Comparison of ENCODE assay signal across 8 mouse cellular contexts in the genomic region with DNA sequence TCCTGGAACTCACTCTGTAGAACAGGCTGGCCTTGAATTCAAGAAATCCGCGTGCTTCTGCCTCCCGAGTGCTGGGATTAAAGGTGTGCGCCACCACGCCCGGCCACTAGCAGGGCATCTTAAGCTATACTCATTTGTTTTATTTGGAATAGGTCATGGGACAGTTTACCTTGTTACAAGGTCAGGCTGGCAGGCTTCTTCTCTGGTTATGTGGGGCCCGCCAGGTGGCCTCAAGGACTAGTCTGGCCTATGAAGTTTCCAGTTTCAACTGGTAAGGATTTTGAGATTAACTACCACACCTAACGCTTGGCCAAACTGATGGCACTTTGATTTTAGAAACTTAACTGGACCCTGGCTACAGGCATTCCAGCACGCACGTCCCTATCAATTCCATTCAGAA. TPM values are rescaled to one million over a fixed set of nuclear protein-coding genes. Genes with fewer than 3 reads are reported as not detected.
DNase-seq lines count a peak whose midpoint lies in the region; ATAC-seq and TF ChIP-seq lines count a peak whose summit lies in the region.

No protein-coding gene starts in this region.

- ATAC-seq in hindbrain, embryonic 11.5 days (ENCODE audit: low FRiP score) = no peak
- peak; percentile 9 for ATAC-seq in megakaryocyte, adult 5-6 weeks (ENCODE audit: poor library complexity, severe bottlenecking)

- H3K9me3 ChIP-seq in hindbrain, embryonic 11.5 days (ENCODE audit: control insufficient read depth, low read length) = no peaks in the 10 kb centered on the region

- DNase-seq in kidney, adult 2 months = no peak
- DNase-seq in kidney, postnatal 14 days = no peak
- peak; percentile 76 for DNase-seq in R1 (ENCODE audit: low read depth, low spot score)
- DNase-seq in hindbrain, embryonic 11.5 days (ENCODE audit: low spot score) = no peak
- DNase-seq in adrenal gland, postnatal 25 days = no peak
- no peak for DNase-seq in layer of hippocampus, adult 11-12 months (ENCODE audit: low spot score)
- DNase-seq in left cerebral cortex, postnatal 14 days (ENCODE audit: low spot score in 2 of 2) = no peak

- H3K27ac ChIP-seq in kidney, adult 2 months (ENCODE audit: insufficient read depth, low read depth, low read length) = peak overlapping the region; percentile 99
- peak overlapping the region; percentile 68 for H3K27ac ChIP-seq in hindbrain, embryonic 11.5 days (ENCODE audit: low read depth, low read length)

- no peaks in the 10 kb centered on the region for H3K27me3 ChIP-seq in kidney, adult 2 months (replicated peaks; ENCODE audit: control insufficient read depth, insufficient read depth, low read length)
- no peaks in the 10 kb centered on the region for H3K27me3 ChIP-seq in hindbrain, embryonic 11.5 days (ENCODE audit: control insufficient read depth, insufficient read depth, low read length)

- no peak for TF ChIP-seq CTCF in kidney, adult 2 months (conservative IDR thresholded peaks at IDR 0.05; ENCODE audit: insufficient read depth, insufficient read length, low read depth, low read length)

- H3K36me3 ChIP-seq in kidney, adult 2 months (ENCODE audit: control insufficient read depth, insufficient read depth, low read length) = no peaks in the 10 kb centered on the region
- no peaks in the 10 kb centered on the region for H3K36me3 ChIP-seq in hindbrain, embryonic 11.5 days (ENCODE audit: control insufficient read depth, insufficient read depth, low read length)

- H3K4me3 ChIP-seq in kidney, adult 2 months (ENCODE audit: insufficient read depth, low read depth, low read length) = peak overlapping the region; percentile 93
- H3K4me3 ChIP-seq in hindbrain, embryonic 11.5 days (ENCODE audit: low read depth, low read length) = peak overlapping the region; percentile 55

- H3K4me1 ChIP-seq in kidney, adult 2 months (ENCODE audit: control insufficient read depth, insufficient read depth, low read length) = peaks cover 7% of the 10 kb centered on the region; the same call in 1 of the 2 replicates
- no peaks in the 10 kb centered on the region; the same call in 1 of the 2 replicates for H3K4me1 ChIP-seq in hindbrain, embryonic 11.5 days (replicated peaks; ENCODE audit: control insufficient read depth, insufficient read depth, low read length)

- peak overlapping the region; percentile 64 for H3K9ac ChIP-seq in hindbrain, embryonic 11.5 days (ENCODE audit: low read depth, low read length)

- 12% methylated on average over 10 of the region's 10 CpGs for WGBS in kidney, adult 2 months
- 24% methylated on average over 10 of the region's 10 CpGs for WGBS in hindbrain, embryonic 11.5 days

- peak overlapping the region; percentile 49 for H3K4me2 ChIP-seq in hindbrain, embryonic 11.5 days (replicated peaks; ENCODE audit: low read depth, low read length)

- TF ChIP-seq POLR2A in kidney, adult 2 months (IDR thresholded peaks at IDR 0.05; ENCODE audit: low read depth, low read length) = no peak

- intact Hi-C loops in left cerebral cortex, postnatal 14 days (cut with DNase I) = no loop called here

RNA-seq across cellular contexts. Expression of a gene that starts 0.4 kb away (rescaled TPM):
- 1.4 and 3.8 TPM in 2 replicates for polyA plus RNA-seq in kidney, adult 2 months (2012; rRNA removed)
- 12.3 and 13.8 TPM in 2 replicates for polyA plus RNA-seq in hindbrain, embryonic 11.5 days (2014; fragmentation: Nextera tagmentation; extraction: Ambion mirVana)
- 6.5 and 6.7 TPM in 2 replicates for total RNA-seq in megakaryocyte, adult 5-6 weeks (2015)
- total RNA-seq in megakaryocyte, adult 5-6 weeks (2017) = 9.6 and 11.4 TPM in 2 replicates
- 11.7 and 11.8 TPM in 2 replicates for total RNA-seq in adrenal gland, postnatal 25 days (2021)
- total RNA-seq in left cerebral cortex, postnatal 14 days (2021) = 1 to 10 TPM; 6.7 to 8.8 TPM

RNA-seq across cellular contexts. Expression of a gene that starts 5.3 kb away (rescaled TPM):
- 4.3 and 5.8 TPM in 2 replicates for polyA plus RNA-seq in kidney, adult 2 months (2012; rRNA removed)
- 68.4 and 86.1 TPM in 2 replicates for polyA plus RNA-seq in hindbrain, embryonic 11.5 days (2014; fragmentation: Nextera tagmentation; extraction: Ambion mirVana)
- 22.3 and 22.4 TPM in 2 replicates for total RNA-seq in megakaryocyte, adult 5-6 weeks (2015)
- 7.6 and 8.8 TPM in 2 replicates for total RNA-seq in megakaryocyte, adult 5-6 weeks (2017)
- 23.3 and 24.1 TPM in 2 replicates for total RNA-seq in adrenal gland, postnatal 25 days (2021)
- total RNA-seq in left cerebral cortex, postnatal 14 days (2021) = 10 to 100 TPM; 35.0 to 37.5 TPM
